Mouse (Mus musculus): Measurements from ENCODE around the gene Rbfox1.

Rbfox1 gene

GRCm38 (mm10) chr16:7051991-7052390, 1166.8 kb downstream of the Rbfox1 start:
- no peak for DNase-seq

GRCm38 (mm10) chr16:7052408-7052807, 1167.3 kb downstream of the Rbfox1 start:
- DNase-seq, result no peak

- no peak for DNase-seq
Observed at GRCm38 (mm10) chr16:7057789-7058188, 1172.6 kb downstream of the Rbfox1 start.

- no peak for DNase-seq
Observed at GRCm38 (mm10) chr16:7058556-7058955, 1173.4 kb downstream of the Rbfox1 start.

- DNase-seq, result no peak
Observed at GRCm38 (mm10) chr16:7059596-7059995, 1174.4 kb downstream of the Rbfox1 start.

- DNase-seq, result no peak
Observed at GRCm38 (mm10) chr16:7060864-7061263, 1175.7 kb downstream of the Rbfox1 start.

DNA sequence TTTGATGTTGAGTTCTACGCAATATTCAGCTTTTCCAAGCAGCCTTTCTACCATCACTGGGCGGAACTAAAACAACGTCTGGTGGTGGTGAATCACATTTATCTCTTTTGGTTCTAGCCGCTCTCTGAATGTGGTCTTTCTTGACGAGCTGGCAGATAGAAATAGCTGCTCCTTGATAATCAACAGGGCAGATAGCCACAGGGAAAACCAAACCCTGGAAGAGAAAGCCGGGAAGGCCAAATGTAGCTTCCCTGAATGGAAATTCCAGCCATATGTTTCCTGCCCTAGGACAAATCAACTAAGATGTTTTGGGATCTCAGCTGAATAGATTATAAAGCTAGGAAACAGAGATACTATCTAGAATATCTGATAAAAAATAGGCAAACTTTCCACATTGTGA, 1177.4 kb downstream of the Rbfox1 start:
- no peak for DNase-seq

DNA sequence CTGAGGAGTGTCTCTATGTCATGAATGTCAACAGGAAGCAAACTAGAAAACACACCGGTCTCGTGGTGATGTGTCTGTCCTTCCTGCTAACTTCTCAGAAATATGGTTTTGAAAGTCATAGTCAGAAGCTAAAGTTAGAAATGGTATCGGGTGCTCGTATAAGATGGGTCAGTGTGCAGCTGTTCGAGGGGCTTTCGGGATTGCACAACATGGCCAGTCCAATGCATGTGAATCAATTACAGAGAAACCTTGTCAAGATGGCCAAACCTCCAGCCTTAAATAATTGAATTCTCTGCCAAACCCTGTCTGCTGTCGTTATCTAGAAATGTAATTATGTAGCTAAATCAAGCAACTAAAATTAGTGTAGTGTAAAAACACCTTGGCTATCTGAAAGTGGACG, 1182.0 kb downstream of the Rbfox1 start:
- DNase-seq, result no peak

DNA sequence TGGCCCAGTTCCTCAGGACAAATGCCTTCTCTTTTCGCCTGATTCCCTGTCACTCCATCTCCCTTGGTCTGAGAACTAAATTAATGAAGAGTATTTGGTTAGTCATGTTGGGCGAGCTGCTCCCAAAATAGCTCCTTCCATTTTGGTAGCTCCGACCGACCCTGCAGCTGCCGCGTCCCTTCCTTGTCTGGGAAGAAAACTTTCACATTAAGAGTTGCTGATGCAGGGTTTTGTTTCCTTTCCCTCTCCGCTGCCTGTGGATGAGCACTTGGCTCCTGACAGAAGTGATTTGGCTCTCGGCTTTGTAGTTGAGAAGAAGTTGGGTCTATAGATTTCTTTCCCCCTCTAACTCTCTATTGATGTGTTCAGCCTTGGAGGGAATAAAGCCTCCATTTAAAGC, 1184.4 kb downstream of the Rbfox1 start:
- no peak for DNase-seq

DNA sequence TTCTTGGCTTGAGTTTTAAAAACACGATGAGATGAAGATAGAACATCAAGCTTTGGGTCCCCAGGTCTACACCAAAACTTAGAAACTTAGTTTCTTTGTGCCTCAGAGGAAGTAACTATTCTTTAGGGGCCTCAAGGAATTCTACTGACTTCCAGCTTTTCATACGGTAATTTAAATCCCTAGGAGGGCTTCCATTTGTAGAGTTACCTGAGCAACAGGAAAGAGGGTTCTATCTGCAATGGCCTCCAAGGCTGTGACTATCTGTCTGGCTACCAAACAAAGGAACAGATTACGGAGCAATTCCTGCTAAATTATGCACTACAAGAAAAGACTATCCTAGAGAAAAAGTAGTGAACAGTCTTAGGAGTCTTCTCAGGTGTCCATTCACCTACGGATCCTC, 1189.6 kb downstream of the Rbfox1 start:
- no peak for DNase-seq

DNA sequence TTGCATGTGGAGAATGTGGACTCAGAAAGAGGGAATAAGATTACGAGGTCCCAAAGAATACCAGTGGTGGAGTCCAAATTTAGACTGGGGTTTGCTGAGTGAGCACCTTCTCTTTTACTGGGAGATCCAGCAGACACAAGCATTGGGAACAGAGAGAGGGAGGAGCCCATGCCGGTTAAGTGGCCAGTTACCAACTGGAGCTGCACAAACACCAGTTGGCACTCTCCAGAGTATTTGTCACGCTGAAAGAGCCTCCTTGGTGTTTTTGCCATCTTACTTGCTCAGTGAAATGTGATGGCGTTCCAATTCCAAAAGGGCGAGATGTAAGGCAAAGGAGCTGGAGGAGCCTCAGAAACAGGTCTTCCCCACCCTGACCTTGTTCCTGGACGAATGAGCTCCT, 1190.6 kb downstream of the Rbfox1 start:
- no peak for DNase-seq

- no peak for DNase-seq
Observed at GRCm38 (mm10) chr16:7076305-7076704, 1191.2 kb downstream of the Rbfox1 start.

DNA sequence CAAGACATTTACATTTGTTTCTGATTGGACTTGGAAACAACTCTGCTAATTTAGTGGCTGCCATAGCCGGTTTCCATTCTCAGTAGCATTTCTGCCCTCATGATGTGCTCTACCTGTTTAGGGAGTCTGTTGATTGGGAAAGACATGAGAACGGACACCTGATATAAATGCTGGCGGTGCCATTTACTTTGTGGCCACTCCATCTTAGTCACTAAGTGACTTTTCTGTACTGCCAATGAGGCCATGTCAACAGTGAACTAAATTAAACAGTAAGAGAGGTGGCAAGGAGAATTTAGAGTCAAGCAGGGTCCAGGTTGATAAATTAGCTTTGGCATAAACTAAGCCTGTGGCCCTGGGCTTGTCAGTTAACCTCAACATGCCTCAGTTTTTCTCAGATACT, 1191.6 kb downstream of the Rbfox1 start:
- DNase-seq, result no peak

DNA sequence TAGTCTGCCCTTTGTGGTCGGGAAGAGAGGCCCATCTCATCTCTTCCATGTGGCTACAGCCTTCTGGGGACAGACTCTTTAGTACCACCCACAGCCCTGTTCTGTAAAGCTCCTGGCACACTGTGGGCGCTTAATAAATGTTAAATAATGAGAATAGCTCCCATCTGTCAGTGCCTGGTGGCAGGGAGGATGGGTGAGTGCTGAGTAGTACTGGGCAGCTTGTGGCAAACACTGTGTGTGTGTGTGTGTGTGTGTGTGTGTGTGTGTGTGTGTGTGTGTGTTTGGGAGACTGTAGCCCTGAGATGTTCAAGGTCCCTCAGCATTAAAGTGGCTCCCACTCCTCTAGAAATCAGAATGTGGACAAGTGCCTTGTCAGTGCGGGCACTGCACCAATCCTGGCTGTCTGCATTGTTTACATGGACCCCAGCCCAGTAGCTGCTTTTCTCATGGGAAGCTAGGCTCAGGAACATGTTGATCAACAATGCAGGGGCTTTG, 1196.0 kb downstream of the Rbfox1 start:
- no peak for DNase-seq

GRCm38 (mm10) chr16:7081684-7082255, 1196.6 kb downstream of the Rbfox1 start:
- no peak for DNase-seq

DNA sequence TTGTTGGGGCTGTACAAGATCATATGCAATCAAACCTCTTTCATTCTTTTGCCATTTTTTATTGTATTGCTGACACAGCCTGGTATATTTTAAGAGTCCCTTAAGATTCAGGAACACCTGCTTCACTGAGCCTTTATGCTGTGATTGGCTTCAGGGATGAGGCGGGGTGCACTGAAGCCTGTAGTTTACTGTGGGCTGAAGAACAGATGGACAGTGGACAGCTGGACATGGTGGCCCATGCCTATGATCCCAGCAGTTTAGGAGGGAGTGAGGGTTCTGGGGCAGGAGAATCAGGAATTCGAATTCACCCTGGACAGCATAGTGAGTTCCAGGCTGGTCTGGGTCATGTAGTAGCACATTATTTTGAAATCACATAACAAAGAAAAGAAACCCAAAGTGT, 1198.8 kb downstream of the Rbfox1 start:
- DNase-seq, result no peak

- DNase-seq, result no peak
Observed at GRCm38 (mm10) chr16:7088601-7089430, 1203.7 kb downstream of the Rbfox1 start.

- no peak for DNase-seq
Observed at GRCm38 (mm10) chr16:7089475-7089874, 1204.3 kb downstream of the Rbfox1 start.

DNA sequence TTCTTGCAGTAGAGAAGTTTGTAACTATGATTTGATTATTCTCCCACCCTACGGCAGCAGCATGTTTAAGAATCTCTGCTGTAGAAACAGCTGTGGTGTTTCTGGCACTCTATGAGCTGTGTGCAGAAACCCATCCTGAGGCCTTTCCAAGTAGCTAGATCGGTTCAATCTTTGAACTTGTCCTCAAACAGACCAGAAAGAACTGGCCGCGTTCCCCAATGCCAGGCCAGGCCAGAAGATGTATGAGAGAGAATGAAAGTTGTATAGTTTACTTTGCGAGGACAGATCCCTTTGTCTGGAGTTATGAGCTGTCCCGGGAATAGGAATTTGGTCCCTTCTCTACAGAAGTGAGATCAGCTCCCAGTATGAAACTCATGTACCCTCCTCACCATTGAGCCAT, 1205.0 kb downstream of the Rbfox1 start:
- DNase-seq, result no peak

DNA sequence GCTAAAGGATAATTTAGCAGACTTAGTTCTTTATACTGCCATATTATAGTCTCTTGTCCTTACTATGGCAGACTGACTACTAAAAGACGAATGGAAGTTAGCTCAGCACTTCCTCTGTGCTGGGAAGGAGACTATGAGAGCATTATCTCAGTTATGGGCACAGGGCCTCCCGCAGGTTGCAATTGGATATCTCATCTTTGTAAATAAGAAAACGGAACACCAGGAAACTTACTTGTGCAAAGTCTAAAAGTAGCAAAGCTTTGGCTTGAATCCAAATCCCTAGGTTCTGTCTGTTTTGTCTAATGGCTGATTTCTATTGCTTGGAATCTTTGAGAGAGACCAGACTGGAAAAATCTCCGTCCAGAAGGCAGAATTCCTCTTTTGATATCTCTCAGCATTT, 1207.7 kb downstream of the Rbfox1 start:
- DNase-seq, result no peak

GRCm38 (mm10) chr16:7093686-7094085, 1208.5 kb downstream of the Rbfox1 start:
- no peak for DNase-seq

DNA sequence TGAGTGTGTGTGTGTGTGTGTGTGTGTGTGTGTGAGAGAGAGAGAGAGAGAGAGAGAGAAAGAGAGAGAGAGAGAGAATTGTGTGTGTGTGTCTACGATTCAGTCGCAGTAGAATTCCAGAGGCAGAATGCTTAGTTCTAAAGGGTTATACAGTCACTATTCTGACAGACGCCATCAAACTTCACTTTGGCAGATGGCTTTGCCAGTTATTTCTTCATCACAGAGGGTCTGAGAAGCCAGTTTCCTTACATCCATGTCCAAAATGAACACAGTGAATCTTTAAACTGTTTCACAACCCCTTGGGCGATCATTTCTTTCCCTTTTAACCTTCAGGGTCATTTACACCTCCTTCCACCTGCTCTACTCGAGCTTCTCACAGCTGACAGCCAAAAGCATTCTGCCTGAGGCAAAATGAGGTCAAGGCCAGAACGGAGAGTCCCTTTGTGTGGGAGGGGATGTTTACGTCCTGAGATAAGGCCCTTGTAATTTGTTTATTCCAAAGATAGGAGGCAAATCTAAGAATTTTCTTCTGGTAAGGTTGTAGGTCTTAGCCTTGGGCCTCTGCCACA, 1209.1 kb downstream of the Rbfox1 start:
- no peak for DNase-seq

GRCm38 (mm10) chr16:7097071-7097470, 1211.9 kb downstream of the Rbfox1 start:
- no peak for DNase-seq

All from kidney, adult 8-10 months (tissue).